Mouse (Mus musculus) embryonic facial prominence, embryonic 10.5 days (tissue): ENCODE data around the gene 1600014C23Rik. TPM values are rescaled to one million over a fixed set of nuclear protein-coding genes. Genes with fewer than 3 reads are reported as not detected.

Experiments used
- DNase-seq: peaks from one replicate; pipeline ENCODE4 v3.0.0-alpha.2; 2017; ENCODE audit warnings: low spot score
- H3K27ac ChIP-seq: fragments of 300-500 bp; sonication (generic); replicated peaks from 2 replicates; pipeline ENCODE4 v1.5.1; 2016; ENCODE audit warnings: mild to moderate bottlenecking
- H3K27me3 ChIP-seq: fragments of 300-500 bp; sonication (generic); replicated peaks from 2 replicates; pipeline ENCODE4 v1.6.1; 2016; ENCODE audit warnings: low read depth, mild to moderate bottlenecking; ENCODE audit not compliant: poor library complexity, severe bottlenecking
- H3K36me3 ChIP-seq: fragments of 300-500 bp; sonication (generic); replicated peaks from 2 replicates; pipeline ENCODE4 v1.6.1; 2016; ENCODE audit warnings: mild to moderate bottlenecking, moderate library complexity
- H3K4me1 ChIP-seq: fragments of 300-500 bp; sonication (generic); 2 replicates; pipeline ENCODE4 v1.6.1; 2016
- H3K4me3 ChIP-seq: fragments of 300-500 bp; sonication (generic); 2 replicates; pipeline ENCODE4 v1.5.1; 2016; ENCODE audit warnings: mild to moderate bottlenecking, moderate library complexity
- H3K9me3 ChIP-seq: fragments of 300-500 bp; sonication (generic); 2 replicates; pipeline ENCODE4 v1.6.1; 2016; ENCODE audit warnings: mild to moderate bottlenecking
- WGBS: fragments of 180-500 bp; shearing (Covaris S2); methylation state at CpG from one replicate; pipeline ENCODE4 v1.1.7; 2016; 5-methylcytosine and 5-hydroxymethylcytosine counted together
- polyA plus RNA-seq: library from polyadenylated mRNA; unstranded; fragments of >200 nt; fragmentation: Nextera tagmentation; extraction: Ambion mirVana; gene quantifications from 2 replicates; pipeline ENCODE4 v1.2.1, GENCODE M21; 2016

Gene 1600014C23Rik
- polyA plus RNA-seq, 1 experiment from 2014 or later: not detected

GRCm38 (mm10) chr17:45709829-45710228 lies 23.8 kb downstream of the 1600014C23Rik start:
- Histone ChIP-seq H3K27me3 (no peaks in the 10 kb centered on the region), H3K27ac (no peak overlapping the region), H3K9me3 (no peaks in the 10 kb centered on the region), H3K4me1 (peaks cover 11% of the 10 kb centered on the region; the same call in 1 of the 2 replicates), H3K36me3 (no peaks in the 10 kb centered on the region), H3K4me3 (no peak overlapping the region)
- 51% methylated on average over 3 of the region's 3 CpGs for WGBS
- no peak for DNase-seq

- Histone ChIP-seq H3K36me3 (no peaks in the 10 kb centered on the region), H3K9me3 (no peaks in the 10 kb centered on the region), H3K4me3 (no peak overlapping the region), H3K27ac (no peak overlapping the region), H3K27me3 (no peaks in the 10 kb centered on the region), H3K4me1 (peaks cover 11% of the 10 kb centered on the region; the same call in 1 of the 2 replicates)
- DNase-seq: no peak
- 87% methylated on average over 8 of the region's 8 CpGs for WGBS
These were observed 25.5 kb downstream of the 1600014C23Rik start for GRCm38 (mm10) chr17:45708179-45708578.

- peak; percentile 45 for DNase-seq
- no peak overlapping the region for H3K4me3 ChIP-seq
- no peaks in the 10 kb centered on the region for H3K36me3 ChIP-seq
- no peak overlapping the region for H3K27ac ChIP-seq
- no peaks in the 10 kb centered on the region for H3K27me3 ChIP-seq
- 36% methylated on average over 3 of the region's 3 CpGs for WGBS
- H3K4me1 ChIP-seq: peaks cover 11% of the 10 kb centered on the region; the same call in 1 of the 2 replicates
- H3K9me3 ChIP-seq: no peaks in the 10 kb centered on the region
These were observed 26.3 kb downstream of the 1600014C23Rik start for GRCm38 (mm10) chr17:45707376-45707775.

GRCm38 (mm10) chr17:45706796-45707195 lies 26.8 kb downstream of the 1600014C23Rik start:
- Histone ChIP-seq H3K27ac (no peak overlapping the region), H3K4me3 (no peak overlapping the region), H3K27me3 (no peaks in the 10 kb centered on the region), H3K36me3 (no peaks in the 10 kb centered on the region), H3K9me3 (no peaks in the 10 kb centered on the region), H3K4me1 (peaks cover 8% of the 10 kb centered on the region; the same call in 1 of the 2 replicates)
- DNase-seq: no peak
- WGBS: 75% methylated on average over 5 of the region's 5 CpGs

- H3K36me3 ChIP-seq: peaks cover 15% of the 10 kb centered on the region
- 60% methylated on average over 7 of the region's 7 CpGs for WGBS
- no peak overlapping the region for H3K27ac ChIP-seq
- H3K4me3 ChIP-seq: no peak overlapping the region
- DNase-seq: no peak
- H3K27me3 ChIP-seq: no peaks in the 10 kb centered on the region
- H3K9me3 ChIP-seq: no peaks in the 10 kb centered on the region
- H3K4me1 ChIP-seq: peaks cover 23% of the 10 kb centered on the region
These were observed 30.5 kb downstream of the 1600014C23Rik start for GRCm38 (mm10) chr17:45703187-45703586.

- Histone ChIP-seq H3K4me1 (peaks cover 23% of the 10 kb centered on the region), H3K9me3 (no peaks in the 10 kb centered on the region), H3K4me3 (no peak overlapping the region), H3K36me3 (peaks cover 24% of the 10 kb centered on the region), H3K27me3 (no peaks in the 10 kb centered on the region), H3K27ac (no peak overlapping the region)
- 56% methylated on average over 4 of the region's 4 CpGs for WGBS
- no peak for DNase-seq
These were observed 31.4 kb downstream of the 1600014C23Rik start for GRCm38 (mm10) chr17:45702254-45702653.

- no peaks in the 10 kb centered on the region for H3K27me3 ChIP-seq
- H3K27ac ChIP-seq: 0 out of 2 replicates have a peak overlapping the region, but pooled peaks have one; percentile 2
- H3K9me3 ChIP-seq: no peaks in the 10 kb centered on the region
- H3K4me1 ChIP-seq: peaks cover 23% of the 10 kb centered on the region
- H3K4me3 ChIP-seq: no peak overlapping the region
- H3K36me3 ChIP-seq: peaks cover 34% of the 10 kb centered on the region
- DNase-seq: no peak
- 74% methylated on average over 9 of the region's 9 CpGs for WGBS
These were observed 32.4 kb downstream of the 1600014C23Rik start for GRCm38 (mm10) chr17:45701236-45701591.

GRCm38 (mm10) chr17:45700496-45701235 lies 33.0 kb downstream of the 1600014C23Rik start:
- Histone ChIP-seq H3K36me3 (peaks cover 36% of the 10 kb centered on the region), H3K4me3 (no peak overlapping the region), H3K27me3 (no peaks in the 10 kb centered on the region), H3K9me3 (no peaks in the 10 kb centered on the region), H3K27ac (peak overlapping the region; percentile 58; the same call in 1 of the 2 replicates), H3K4me1 (peaks cover 23% of the 10 kb centered on the region)
- 44% methylated on average over 13 of the region's 16 CpGs for WGBS
- no peak for DNase-seq

- Histone ChIP-seq H3K4me1 (peaks cover 29% of the 10 kb centered on the region), H3K4me3 (no peak overlapping the region), H3K36me3 (peaks cover 36% of the 10 kb centered on the region), H3K27ac (no peak overlapping the region), H3K9me3 (no peaks in the 10 kb centered on the region), H3K27me3 (no peaks in the 10 kb centered on the region)
- no peak for DNase-seq
- WGBS: 91% methylated on average over 3 of the region's 3 CpGs
These were observed 34.5 kb downstream of the 1600014C23Rik start for GRCm38 (mm10) chr17:45699039-45699740.

GRCm38 (mm10) chr17:45698368-45698767 lies 35.3 kb downstream of the 1600014C23Rik start:
- Histone ChIP-seq H3K4me1 (peaks cover 37% of the 10 kb centered on the region), H3K27ac (no peak overlapping the region), H3K4me3 (no peak overlapping the region), H3K36me3 (peaks cover 36% of the 10 kb centered on the region), H3K9me3 (no peaks in the 10 kb centered on the region), H3K27me3 (no peaks in the 10 kb centered on the region)
- 94% methylated on average over 6 of the region's 6 CpGs for WGBS
- no peak for DNase-seq

- Histone ChIP-seq H3K36me3 (peaks cover 36% of the 10 kb centered on the region), H3K4me1 (peaks cover 51% of the 10 kb centered on the region), H3K27ac (no peak overlapping the region), H3K4me3 (no peak overlapping the region), H3K27me3 (no peaks in the 10 kb centered on the region), H3K9me3 (no peaks in the 10 kb centered on the region)
- WGBS: 91% methylated on average over 9 of the region's 9 CpGs
- no peak for DNase-seq
These were observed 36.7 kb downstream of the 1600014C23Rik start for GRCm38 (mm10) chr17:45696981-45697380.

- DNase-seq: no peak
- Histone ChIP-seq H3K4me3 (no peak overlapping the region), H3K4me1 (peaks cover 41% of the 10 kb centered on the region), H3K27ac (no peak overlapping the region), H3K27me3 (no peaks in the 10 kb centered on the region), H3K9me3 (no peaks in the 10 kb centered on the region), H3K36me3 (peaks cover 36% of the 10 kb centered on the region)
- WGBS: 77% methylated on average over 23 of the region's 23 CpGs
These were observed 38.2 kb downstream of the 1600014C23Rik start for GRCm38 (mm10) chr17:45695227-45696120.
